Mouse (Mus musculus) testis, adult 2 months (tissue): ENCODE data around the gene Enah.

ENCODE experiments used
- CTCF ChIP-seq: fragments of 200-500 bp; IDR thresholded peaks from 2 replicates; pipeline ENCODE4 v1.5.1; 2012; ENCODE audit warnings: low read depth, mild to moderate bottlenecking, inconsistent platforms, low read length, moderate library complexity; ENCODE audit not compliant: control insufficient read depth, insufficient read depth, insufficient replicate concordance
- POLR2A ChIP-seq: fragments of 200-500 bp; IDR thresholded peaks from 2 replicates; pipeline ENCODE4 v1.6.1; 2012; ENCODE audit warnings: low read depth, mild to moderate bottlenecking, inconsistent platforms, low read length, moderate library complexity; ENCODE audit not compliant: control insufficient read depth

- no peak for TF ChIP-seq CTCF
- TF ChIP-seq POLR2A = no peak
These were observed 154.6 kb downstream of the Enah start for GRCm38 (mm10) chr1:181864971-181865862.
